Mouse (Mus musculus): ENCODE results near the gene Dguok. TPM values are rescaled to one million over a fixed set of nuclear protein-coding genes. Genes with fewer than 3 reads are reported as not detected.

Dguok gene
- polyA plus RNA-seq, 1 experiment from 2014 or later = 72.3 TPM

DNA sequence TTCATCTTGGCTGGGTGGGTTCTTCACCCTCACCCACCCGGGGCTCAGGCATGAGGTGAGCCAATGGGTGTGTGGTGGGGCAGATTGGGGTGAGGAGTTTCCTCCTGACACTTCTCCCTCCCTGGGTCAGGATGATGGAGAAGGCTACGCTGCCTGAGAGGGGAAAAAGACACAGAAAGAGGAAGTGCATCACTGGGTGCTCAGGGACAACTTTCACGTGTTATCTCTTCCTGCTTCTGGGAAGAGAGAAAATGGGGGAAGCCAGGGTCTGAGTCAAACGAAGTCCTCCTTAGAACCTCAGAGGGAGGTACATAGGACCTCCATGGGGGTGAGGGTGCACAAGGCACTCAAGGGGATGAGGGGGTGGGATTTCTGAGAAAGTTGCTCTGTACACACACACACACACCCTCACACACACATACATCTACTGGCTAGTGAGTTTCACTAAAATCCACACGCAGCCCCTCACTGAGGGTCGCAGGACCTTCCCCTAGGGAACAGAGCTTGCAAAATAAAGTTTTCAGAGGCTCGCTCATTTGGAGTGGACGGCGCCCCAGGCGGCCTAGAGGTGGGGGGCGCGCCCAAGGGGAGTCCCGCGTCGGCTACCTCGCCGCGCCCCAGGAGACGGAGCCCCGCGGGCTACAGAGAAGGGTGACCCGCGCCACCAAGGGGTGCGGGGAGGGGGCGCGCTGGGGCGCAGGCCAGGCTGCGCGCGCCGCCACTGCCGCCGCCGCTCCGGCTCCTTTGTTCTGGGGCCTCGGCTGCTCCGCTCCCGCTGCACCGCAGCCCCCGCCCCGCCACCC is 51.2 kb downstream of the Dguok start:
- H3K36me3 ChIP-seq (ENCODE audit: control insufficient read depth, insufficient read depth, low read length) = no peaks in the 10 kb centered on the region
- peak overlapping the region; percentile 86 for H3K4me2 ChIP-seq (ENCODE audit: low read depth, low read length)
- peak overlapping the region; percentile 90 for H3K27ac ChIP-seq (replicated peaks; ENCODE audit: low read depth, low read length)
- DNase-seq (ENCODE audit: low spot score) (peak; percentile 39), ATAC-seq (ENCODE audit: low read depth) (peak; percentile 17; the same call in 1 of the 2 replicates)
- no peaks in the 10 kb centered on the region for H3K27me3 ChIP-seq (replicated peaks; ENCODE audit: control insufficient read depth, insufficient read depth, low read length)
- H3K9me3 ChIP-seq (ENCODE audit: control insufficient read depth, low read length) = no peaks in the 10 kb centered on the region
- H3K9ac ChIP-seq (ENCODE audit: low read depth, low read length) = peak overlapping the region; percentile 94
- under 1% methylated on average over 24 of the region's 41 CpGs for WGBS
- peak overlapping the region; percentile 82 for H3K4me3 ChIP-seq (ENCODE audit: low read depth, low read length)
- H3K4me1 ChIP-seq (ENCODE audit: control insufficient read depth, insufficient read depth, low read length) = peaks cover 50% of the 10 kb centered on the region

DNA sequence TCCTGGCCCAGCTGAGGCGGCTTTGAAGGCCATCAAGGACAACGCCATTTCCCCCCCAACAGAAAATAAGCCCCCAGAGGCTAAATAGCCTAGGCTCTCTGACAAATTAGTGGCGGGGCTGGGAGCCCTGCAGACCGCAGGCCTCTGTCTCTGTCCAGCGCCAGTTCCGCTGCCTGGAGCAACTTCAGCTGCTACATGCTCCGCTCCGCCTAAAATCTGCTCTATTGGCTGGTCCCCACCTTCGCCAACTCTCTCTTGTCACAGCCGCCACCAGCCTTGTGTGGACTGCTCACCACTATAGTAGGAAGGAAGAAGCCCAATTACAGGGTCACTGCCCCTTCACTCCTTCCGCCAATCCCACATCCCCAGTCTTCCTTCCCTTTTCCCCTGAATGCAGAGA is 53.1 kb downstream of the Dguok start:
- Histone ChIP-seq H3K4me2 (ENCODE audit: low read depth, low read length) (peak overlapping the region; percentile 86), H3K27ac (replicated peaks; ENCODE audit: low read depth, low read length) (no peak overlapping the region; the same call in 1 of the 2 replicates), H3K36me3 (ENCODE audit: control insufficient read depth, insufficient read depth, low read length) (no peaks in the 10 kb centered on the region), H3K4me1 (ENCODE audit: control insufficient read depth, insufficient read depth, low read length) (peaks cover 54% of the 10 kb centered on the region), H3K27me3 (replicated peaks; ENCODE audit: control insufficient read depth, insufficient read depth, low read length) (no peaks in the 10 kb centered on the region), H3K9ac (ENCODE audit: low read depth, low read length) (peak overlapping the region; percentile 94), H3K4me3 (ENCODE audit: low read depth, low read length) (peak overlapping the region; percentile 82), H3K9me3 (ENCODE audit: control insufficient read depth, low read length) (no peaks in the 10 kb centered on the region)
- DNase-seq (ENCODE audit: low spot score) (peak; percentile 61), ATAC-seq (ENCODE audit: low read depth) (no peak)
- WGBS = 19% methylated on average over 11 of the region's 11 CpGs

GRCm38 (mm10) chr6:83450451-83451303 is 56.1 kb downstream of the Dguok start:
- Histone ChIP-seq H3K9ac (ENCODE audit: low read depth, low read length) (peak overlapping the region; percentile 9; the same call in 1 of the 2 replicates), H3K27ac (replicated peaks; ENCODE audit: low read depth, low read length) (no peak overlapping the region), H3K4me3 (ENCODE audit: low read depth, low read length) (no peak overlapping the region), H3K36me3 (ENCODE audit: control insufficient read depth, insufficient read depth, low read length) (0 out of 2 replicates have a peak, but pooled peaks cover 14% of the 10 kb centered on the region), H3K4me2 (ENCODE audit: low read depth, low read length) (no peak overlapping the region), H3K9me3 (ENCODE audit: control insufficient read depth, low read length) (no peaks in the 10 kb centered on the region), H3K4me1 (ENCODE audit: control insufficient read depth, insufficient read depth, low read length) (peaks cover 50% of the 10 kb centered on the region), H3K27me3 (replicated peaks; ENCODE audit: control insufficient read depth, insufficient read depth, low read length) (no peaks in the 10 kb centered on the region)
- no peak for DNase-seq (ENCODE audit: low spot score)
- WGBS = 64% methylated on average over 9 of the region's 9 CpGs
- ATAC-seq (ENCODE audit: low read depth) = no peak

DNA sequence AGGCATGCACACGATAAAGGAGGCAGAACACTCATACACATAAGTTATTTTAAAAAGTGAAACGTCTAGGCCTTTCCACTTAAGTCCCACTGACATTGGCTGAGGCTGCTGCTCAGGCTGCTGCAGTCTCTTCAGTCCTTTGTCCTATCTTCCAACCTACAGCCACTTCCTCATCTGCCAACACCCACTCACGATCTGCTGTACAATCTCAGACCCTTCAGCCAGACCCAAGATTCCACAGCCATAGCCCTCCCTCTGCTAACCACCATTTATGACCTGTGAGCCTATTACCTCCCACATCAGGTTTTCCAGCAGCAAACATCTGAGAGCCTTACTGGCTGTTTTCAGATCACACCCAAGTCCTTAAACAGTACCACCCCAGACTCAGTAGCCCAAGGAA is 57.3 kb downstream of the Dguok start:
- Histone ChIP-seq H3K27me3 (replicated peaks; ENCODE audit: control insufficient read depth, insufficient read depth, low read length) (no peaks in the 10 kb centered on the region), H3K27ac (replicated peaks; ENCODE audit: low read depth, low read length) (no peak overlapping the region)
- 71% methylated on average over 3 of the region's 3 CpGs for whole genome bisulfite sequencing

GRCm38 (mm10) chr6:83448911-83449310 is 57.9 kb downstream of the Dguok start:
- ATAC-seq (ENCODE audit: low read depth) (no peak), DNase-seq (ENCODE audit: low spot score) (no peak)
- no peaks in the 10 kb centered on the region for H3K27me3 ChIP-seq (replicated peaks; ENCODE audit: control insufficient read depth, insufficient read depth, low read length)
- H3K9ac ChIP-seq (ENCODE audit: low read depth, low read length) = no peak overlapping the region
- 0 out of 2 replicates have a peak, but pooled peaks cover 24% of the 10 kb centered on the region for H3K36me3 ChIP-seq (ENCODE audit: control insufficient read depth, insufficient read depth, low read length)
- WGBS = 71% methylated on average over 4 of the region's 4 CpGs
- no peaks in the 10 kb centered on the region for H3K9me3 ChIP-seq (ENCODE audit: control insufficient read depth, low read length)
- H3K4me2 ChIP-seq (ENCODE audit: low read depth, low read length) = no peak overlapping the region
- no peak overlapping the region for H3K4me3 ChIP-seq (ENCODE audit: low read depth, low read length)
- H3K27ac ChIP-seq (replicated peaks; ENCODE audit: low read depth, low read length) = no peak overlapping the region
- H3K4me1 ChIP-seq (ENCODE audit: control insufficient read depth, insufficient read depth, low read length) = peaks cover 45% of the 10 kb centered on the region

More for the DNA sequence above, 57.3 kb downstream of the Dguok start:
- Histone ChIP-seq H3K9ac (ENCODE audit: low read depth, low read length) (no peak overlapping the region), H3K36me3 (ENCODE audit: control insufficient read depth, insufficient read depth, low read length) (0 out of 2 replicates have a peak, but pooled peaks cover 23% of the 10 kb centered on the region), H3K4me2 (ENCODE audit: low read depth, low read length) (no peak overlapping the region), H3K4me1 (ENCODE audit: control insufficient read depth, insufficient read depth, low read length) (peaks cover 45% of the 10 kb centered on the region), H3K9me3 (ENCODE audit: control insufficient read depth, low read length) (no peaks in the 10 kb centered on the region), H3K4me3 (ENCODE audit: low read depth, low read length) (no peak overlapping the region)
- no peak for DNase-seq (ENCODE audit: low spot score)
- ATAC-seq (ENCODE audit: low read depth) = no peak

- Histone ChIP-seq H3K9ac (ENCODE audit: low read depth, low read length) (no peak overlapping the region), H3K4me1 (ENCODE audit: control insufficient read depth, insufficient read depth, low read length) (peaks cover 48% of the 10 kb centered on the region), H3K4me3 (ENCODE audit: low read depth, low read length) (no peak overlapping the region), H3K27me3 (replicated peaks; ENCODE audit: control insufficient read depth, insufficient read depth, low read length) (no peaks in the 10 kb centered on the region), H3K36me3 (ENCODE audit: control insufficient read depth, insufficient read depth, low read length) (0 out of 2 replicates have a peak, but pooled peaks cover 24% of the 10 kb centered on the region), H3K27ac (replicated peaks; ENCODE audit: low read depth, low read length) (no peak overlapping the region), H3K4me2 (ENCODE audit: low read depth, low read length) (no peak overlapping the region), H3K9me3 (ENCODE audit: control insufficient read depth, low read length) (no peaks in the 10 kb centered on the region)
- peak; percentile 50 for DNase-seq (ENCODE audit: low spot score)
- WGBS = 74% methylated on average over 7 of the region's 7 CpGs
- ATAC-seq (ENCODE audit: low read depth) = no peak
Observed at GRCm38 (mm10) chr6:83447031-83447430, 59.7 kb downstream of the Dguok start.

DNA sequence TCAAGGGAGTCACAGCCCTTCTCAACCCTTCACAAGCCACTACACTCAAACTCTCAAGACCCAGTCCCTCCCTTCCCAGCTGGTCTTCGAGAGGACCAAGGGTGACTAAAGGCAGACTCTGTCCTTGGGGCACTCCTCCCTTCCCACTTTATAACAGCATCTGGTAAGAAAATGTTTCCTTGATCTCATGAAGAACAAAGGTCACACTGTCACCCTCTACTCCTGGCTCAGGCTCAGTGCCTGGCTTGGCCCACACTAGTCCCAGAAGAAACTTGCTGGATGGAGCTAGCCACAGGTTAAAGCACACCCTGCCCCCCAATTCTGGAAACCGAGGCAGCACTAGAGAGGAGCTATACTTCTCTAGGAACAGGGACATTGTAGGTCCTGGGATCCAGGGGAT is 61.0 kb downstream of the Dguok start:
- peaks cover 38% of the 10 kb centered on the region for H3K4me1 ChIP-seq (ENCODE audit: control insufficient read depth, insufficient read depth, low read length)
- H3K27me3 ChIP-seq (replicated peaks; ENCODE audit: control insufficient read depth, insufficient read depth, low read length) = no peaks in the 10 kb centered on the region
- no peak overlapping the region for H3K9ac ChIP-seq (ENCODE audit: low read depth, low read length)
- DNase-seq (ENCODE audit: low spot score) (no peak), ATAC-seq (ENCODE audit: low read depth) (no peak)
- no peak overlapping the region for H3K4me2 ChIP-seq (ENCODE audit: low read depth, low read length)
- no peak overlapping the region for H3K4me3 ChIP-seq (ENCODE audit: low read depth, low read length)
- no peak overlapping the region for H3K27ac ChIP-seq (replicated peaks; ENCODE audit: low read depth, low read length)
- H3K36me3 ChIP-seq (ENCODE audit: control insufficient read depth, insufficient read depth, low read length) = 0 out of 2 replicates have a peak, but pooled peaks cover 24% of the 10 kb centered on the region
- H3K9me3 ChIP-seq (ENCODE audit: control insufficient read depth, low read length) = no peaks in the 10 kb centered on the region
- 50% methylated on average over 2 of the region's 2 CpGs for WGBS
